Mouse (Mus musculus) hindbrain, embryonic 15.5 days (tissue): ENCODE measurements around the gene Qdpr. TPM values are rescaled to one million over a fixed set of nuclear protein-coding genes. Genes with fewer than 3 reads are reported as not detected.

Experiments
- ATAC-seq: fragments of 200-750 bp; cut with Nextera tagmentation; 2 replicates; pipeline ENCODE4 v1.8.0; 2017; ENCODE audit warnings: low read depth, moderate number of reproducible peaks, moderate TSS enrichment; ENCODE audit not compliant: low FRiP score
- H3K27ac ChIP-seq: fragments of 300-500 bp; sonication (generic); replicated peaks from 2 replicates; pipeline ENCODE4 v1.5.1; 2015; ENCODE audit warnings: mild to moderate bottlenecking, inconsistent platforms
- H3K27me3 ChIP-seq: fragments of 300-500 bp; sonication (generic); 2 replicates; pipeline ENCODE4 v1.6.1; 2015; ENCODE audit warnings: control low read depth, inconsistent platforms
- H3K36me3 ChIP-seq: fragments of 300-500 bp; sonication (generic); 2 replicates; pipeline ENCODE4 v1.6.1; 2015; ENCODE audit warnings: control low read depth, inconsistent platforms
- H3K4me1 ChIP-seq: fragments of 300-500 bp; sonication (generic); replicated peaks from 2 replicates; pipeline ENCODE4 v1.6.1; 2015; ENCODE audit warnings: control low read depth, inconsistent platforms
- H3K4me2 ChIP-seq: fragments of 300-500 bp; sonication (generic); 2 replicates; pipeline ENCODE4 v1.6.1; 2015; ENCODE audit warnings: moderate library complexity, mild to moderate bottlenecking, inconsistent platforms
- H3K4me3 ChIP-seq: fragments of 300-500 bp; sonication (generic); 2 replicates; pipeline ENCODE4 v1.5.1; 2015; ENCODE audit warnings: mild to moderate bottlenecking, inconsistent platforms
- H3K9ac ChIP-seq: fragments of 300-500 bp; sonication (generic); 2 replicates; pipeline ENCODE4 v1.6.1; 2015; ENCODE audit warnings: inconsistent platforms
- H3K9me3 ChIP-seq: fragments of 300-500 bp; sonication (generic); 2 replicates; pipeline ENCODE4 v1.6.1; 2016; ENCODE audit warnings: control low read depth, inconsistent platforms
- WGBS: fragments of 180-500 bp; shearing (Covaris S2); methylation state at CpG from one replicate; pipeline ENCODE4 v1.1.7; 2015; 5-methylcytosine and 5-hydroxymethylcytosine counted together
- polyA plus RNA-seq: library from polyadenylated mRNA; unstranded; fragments of >200 nt; fragmentation: Nextera tagmentation; extraction: Ambion mirVana; gene quantifications from 2 replicates; pipeline ENCODE4 v1.2.1, GENCODE M21; 2015

Qdpr gene
- polyA plus RNA-seq, 1 experiment from 2014 or later: 132 TPM

DNA sequence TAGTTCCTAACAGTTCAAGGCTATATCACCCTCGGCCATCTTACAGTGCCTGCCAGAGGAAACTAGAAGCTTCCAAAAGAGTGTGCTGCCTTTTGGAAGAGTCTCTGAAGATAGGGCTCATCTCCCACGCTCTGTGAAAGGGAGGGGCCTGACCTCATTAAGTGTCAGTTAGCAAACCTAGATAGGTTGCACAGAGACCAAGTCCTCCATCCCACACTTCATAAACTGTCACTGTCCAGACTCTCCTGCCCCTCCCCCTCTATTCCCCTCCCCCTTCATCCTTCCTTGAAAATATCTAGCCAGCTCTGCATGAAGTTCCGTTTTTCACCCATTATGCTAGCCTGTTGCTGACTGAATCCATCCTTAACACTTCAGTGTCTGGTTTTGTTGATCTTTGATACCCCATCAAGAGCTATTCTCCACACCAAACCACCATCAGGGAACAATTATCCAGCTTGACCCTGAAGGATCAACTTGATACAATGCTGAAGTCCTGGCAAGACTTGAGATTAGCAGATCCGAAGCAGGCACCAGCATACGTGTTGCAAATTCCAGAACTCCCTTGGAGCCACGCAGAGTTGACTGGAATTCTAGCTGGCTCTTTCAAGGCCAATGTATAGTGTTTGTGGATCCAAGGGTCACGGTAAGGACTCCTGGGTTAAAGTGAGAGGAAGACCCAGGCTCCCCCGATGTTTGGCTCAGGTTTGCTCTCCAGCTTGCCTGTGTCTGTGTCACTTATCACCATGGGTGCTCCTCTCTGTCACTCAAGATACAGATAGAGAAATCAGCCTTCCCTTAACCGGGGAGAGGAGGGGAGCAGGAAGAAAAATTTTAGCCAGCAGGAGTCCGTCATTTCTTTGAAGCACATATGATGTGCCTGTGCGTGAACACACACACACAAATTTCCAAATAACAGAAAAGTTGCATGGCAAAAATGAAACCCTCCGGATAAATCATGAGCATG lies 27.9 kb downstream of the Qdpr start:
- no peaks in the 10 kb centered on the region for H3K9me3 ChIP-seq
- no peak overlapping the region for H3K4me3 ChIP-seq
- no peaks in the 10 kb centered on the region for H3K36me3 ChIP-seq
- H3K27ac ChIP-seq: no peak overlapping the region
- no peak overlapping the region for H3K4me2 ChIP-seq
- 80% methylated on average over 12 of the region's 12 CpGs for WGBS
- no peaks in the 10 kb centered on the region for H3K4me1 ChIP-seq
- no peak overlapping the region for H3K9ac ChIP-seq
- no peak for ATAC-seq
- no peaks in the 10 kb centered on the region for H3K27me3 ChIP-seq

DNA sequence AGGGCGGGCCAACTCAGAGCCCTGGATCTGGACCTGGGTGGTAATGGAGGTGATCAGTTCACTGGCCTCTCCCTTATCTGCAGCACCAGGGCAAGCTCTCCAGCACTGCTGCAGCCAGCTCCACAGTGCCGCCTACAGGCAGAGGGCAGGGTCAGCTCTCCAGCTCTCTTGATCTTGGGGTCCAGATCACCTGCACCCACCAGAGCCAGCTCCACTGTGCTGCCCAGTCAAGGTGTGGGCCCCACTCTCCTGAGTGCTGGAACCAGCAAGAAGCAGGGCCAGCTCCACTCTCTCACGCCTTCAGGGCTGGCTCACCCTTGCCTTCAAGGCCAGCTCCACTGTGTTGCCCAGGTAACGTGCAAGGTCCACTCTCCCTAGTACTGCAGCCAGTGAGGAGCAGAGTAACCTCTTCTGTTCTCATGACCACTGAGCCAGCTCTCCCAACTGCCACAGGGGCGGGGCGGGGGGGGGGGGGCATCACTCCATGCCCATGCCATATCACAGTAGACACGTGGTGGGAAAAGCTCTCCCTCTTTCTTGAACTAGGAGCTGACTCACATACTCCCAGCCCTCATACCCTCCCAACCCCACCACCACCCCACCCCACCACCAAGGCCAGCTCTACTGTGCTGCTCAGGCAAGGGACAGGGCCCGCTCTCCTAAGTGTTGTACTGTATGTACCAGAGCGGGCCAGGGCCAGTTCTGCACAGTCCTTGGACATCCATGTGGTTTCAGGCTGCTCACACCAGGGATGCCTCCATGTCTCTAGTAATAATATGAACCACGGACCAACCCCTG lies 30.0 kb downstream of the Qdpr start:
- ATAC-seq: no peak
- H3K9ac ChIP-seq: no peak overlapping the region

DNA sequence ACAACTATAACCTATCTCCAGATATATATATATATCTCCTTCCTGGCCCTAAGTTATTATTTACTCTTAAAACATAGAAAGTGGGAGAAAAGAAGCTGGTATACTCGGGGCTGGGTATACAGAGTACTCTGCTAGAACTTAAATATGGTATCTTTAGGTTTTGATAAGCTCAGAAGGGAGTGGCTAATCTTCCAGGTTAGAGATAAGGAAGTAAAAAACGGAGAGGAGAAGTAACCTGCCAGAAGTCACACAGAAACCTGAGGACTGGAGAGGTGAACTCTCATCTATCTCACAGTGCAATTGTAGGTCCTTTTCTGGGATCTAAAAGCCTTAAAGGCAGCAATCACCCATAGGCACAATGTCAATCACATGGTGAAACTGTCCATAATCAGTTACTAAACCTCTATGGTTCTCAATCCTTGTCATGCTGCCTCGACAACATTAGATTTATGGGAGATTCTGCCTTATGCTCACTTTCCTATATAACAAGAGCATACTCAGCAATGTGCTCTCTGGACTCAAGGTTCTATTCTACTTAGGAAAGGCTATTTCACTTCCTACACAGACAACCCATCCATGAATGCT lies 32.1 kb downstream of the Qdpr start:
- no peaks in the 10 kb centered on the region for H3K36me3 ChIP-seq
- no peaks in the 10 kb centered on the region for H3K4me1 ChIP-seq
- WGBS: 86% methylated on average over 3 of the region's 3 CpGs
- no peak overlapping the region for H3K4me3 ChIP-seq
- H3K9ac ChIP-seq: no peak overlapping the region
- no peaks in the 10 kb centered on the region for H3K27me3 ChIP-seq
- no peak for ATAC-seq
- H3K27ac ChIP-seq: no peak overlapping the region
- no peak overlapping the region for H3K4me2 ChIP-seq
- H3K9me3 ChIP-seq: no peaks in the 10 kb centered on the region

More for the DNA sequence above, 30.0 kb downstream of the Qdpr start:
- Histone ChIP-seq H3K27ac (no peak overlapping the region), H3K4me1 (no peaks in the 10 kb centered on the region), H3K4me2 (no peak overlapping the region), H3K27me3 (no peaks in the 10 kb centered on the region), H3K4me3 (no peak overlapping the region), H3K36me3 (no peaks in the 10 kb centered on the region), H3K9me3 (no peaks in the 10 kb centered on the region)
- 72% methylated on average over 10 of the region's 10 CpGs for WGBS

DNA sequence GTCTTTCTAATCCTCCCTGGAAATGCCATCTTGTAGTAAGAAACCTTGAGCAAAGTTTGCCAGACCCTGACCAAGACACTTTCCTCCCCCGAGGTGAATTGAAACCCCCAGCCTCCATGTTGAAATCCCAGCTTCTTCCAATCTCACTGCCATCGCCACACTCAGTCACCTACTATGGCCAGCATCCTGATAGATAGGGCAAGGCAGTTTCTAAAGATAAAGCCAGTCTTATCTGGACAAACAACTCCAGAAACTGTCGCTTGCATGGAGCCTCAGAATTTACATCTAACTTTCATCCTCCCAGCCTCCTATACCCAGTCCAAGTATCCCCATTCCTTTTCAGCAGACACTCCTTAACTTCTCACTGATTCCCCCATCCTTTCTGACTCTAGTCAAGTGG lies 33.6 kb downstream of the Qdpr start:
- H3K4me1 ChIP-seq: no peaks in the 10 kb centered on the region
- H3K9ac ChIP-seq: no peak overlapping the region
- H3K27me3 ChIP-seq: no peaks in the 10 kb centered on the region
- no peaks in the 10 kb centered on the region for H3K36me3 ChIP-seq
- no peak for ATAC-seq
- H3K4me3 ChIP-seq: no peak overlapping the region
- H3K27ac ChIP-seq: no peak overlapping the region
- H3K9me3 ChIP-seq: no peaks in the 10 kb centered on the region
- WGBS: 95% methylated on average over 3 of the region's 3 CpGs
- no peak overlapping the region for H3K4me2 ChIP-seq

DNA sequence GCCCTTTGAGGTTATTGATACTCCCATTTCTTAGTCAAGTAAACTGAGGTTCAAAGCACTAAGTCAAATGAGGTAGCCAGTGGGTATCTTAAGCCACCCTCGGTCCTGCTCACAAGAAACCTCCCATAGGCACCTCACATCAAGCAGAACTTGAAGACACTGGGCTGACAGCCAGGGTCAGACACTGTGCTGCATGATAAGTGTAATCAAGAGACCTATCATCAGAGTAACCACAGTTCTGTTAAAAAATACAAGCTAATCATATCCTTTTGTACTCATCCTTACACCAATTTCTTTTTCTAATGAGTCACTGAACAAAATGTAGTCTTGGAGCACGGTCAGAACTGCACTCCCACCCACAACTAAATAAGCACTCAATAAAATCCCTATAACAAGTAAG lies 43.9 kb downstream of the Qdpr start:
- Histone ChIP-seq H3K9me3 (no peaks in the 10 kb centered on the region), H3K4me2 (no peak overlapping the region), H3K36me3 (no peaks in the 10 kb centered on the region), H3K9ac (no peak overlapping the region), H3K4me1 (no peaks in the 10 kb centered on the region), H3K27me3 (no peaks in the 10 kb centered on the region), H3K27ac (no peak overlapping the region), H3K4me3 (no peak overlapping the region)
- WGBS: 75% methylated on average over 2 of the region's 2 CpGs
- ATAC-seq: no peak

DNA sequence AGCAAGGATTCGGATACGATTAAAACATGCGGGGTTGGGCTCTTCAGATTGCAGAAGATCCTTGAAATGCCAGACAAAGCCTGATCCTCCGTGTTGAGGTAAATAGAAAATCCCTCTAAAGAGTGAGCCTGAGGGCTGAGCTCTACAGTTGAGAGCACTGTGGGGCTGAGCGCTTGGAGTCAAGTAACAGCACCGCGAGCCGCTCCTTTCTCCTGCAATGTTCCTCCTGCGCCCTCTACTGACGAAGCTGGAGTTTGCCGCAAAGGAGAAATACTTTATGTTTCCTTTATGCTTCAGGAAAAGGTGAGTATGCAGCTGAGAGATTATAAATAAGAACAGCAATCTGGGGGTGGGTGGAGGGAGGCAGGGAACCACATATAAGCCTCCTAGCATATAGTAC lies 47.4 kb downstream of the Qdpr start:
- ATAC-seq: peak; percentile 81
- no peaks in the 10 kb centered on the region for H3K4me1 ChIP-seq
- 14% methylated on average over 11 of the region's 11 CpGs for WGBS
- no peaks in the 10 kb centered on the region for H3K9me3 ChIP-seq
- H3K27ac ChIP-seq: no peak overlapping the region
- H3K9ac ChIP-seq: no peak overlapping the region
- H3K4me3 ChIP-seq: no peak overlapping the region
- no peaks in the 10 kb centered on the region for H3K27me3 ChIP-seq
- no peaks in the 10 kb centered on the region for H3K36me3 ChIP-seq
- no peak overlapping the region for H3K4me2 ChIP-seq

DNA sequence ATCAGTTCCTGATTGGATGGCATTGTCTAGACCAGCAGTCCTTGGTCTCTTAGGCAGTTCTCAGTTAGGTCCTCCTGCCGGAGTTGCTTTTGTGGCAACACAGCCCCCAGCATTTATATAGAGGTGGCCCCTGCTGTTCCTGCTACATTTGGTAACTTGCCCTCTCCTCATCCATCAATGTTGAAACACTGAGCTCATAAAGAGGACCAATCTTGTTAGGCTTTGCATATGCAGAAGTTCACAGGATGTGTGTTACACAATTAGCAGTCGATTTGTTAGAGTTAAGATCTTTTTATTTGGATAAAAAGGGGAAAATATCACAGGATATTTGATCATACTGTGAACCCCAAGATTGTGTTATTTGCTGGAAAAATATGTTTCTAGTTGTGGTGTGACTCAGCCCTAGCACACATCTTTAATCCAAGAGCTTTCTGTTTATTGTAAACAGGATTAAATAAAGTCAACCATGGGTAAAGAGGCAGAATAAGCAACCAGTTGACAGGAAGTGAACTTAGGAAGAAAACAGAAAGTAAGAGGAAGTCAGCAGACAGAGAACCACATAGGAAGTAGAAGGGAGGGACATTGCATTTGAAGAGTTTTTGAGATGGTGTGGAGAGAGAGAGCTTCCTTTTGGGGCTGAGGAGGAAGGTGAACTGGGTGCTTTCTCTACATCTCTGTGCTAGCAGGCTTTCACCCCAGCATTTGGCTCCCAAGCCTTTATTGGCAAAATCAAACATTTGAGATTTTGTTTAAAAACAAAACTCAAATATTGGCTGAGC lies 65.8 kb downstream of the Qdpr start:
- no peaks in the 10 kb centered on the region for H3K4me1 ChIP-seq
- H3K9ac ChIP-seq: no peak overlapping the region
- 62% methylated on average over 2 of the region's 2 CpGs for WGBS
- no peaks in the 10 kb centered on the region for H3K36me3 ChIP-seq
- no peak overlapping the region for H3K27ac ChIP-seq
- ATAC-seq: no peak
- H3K4me3 ChIP-seq: no peak overlapping the region
- H3K27me3 ChIP-seq: no peaks in the 10 kb centered on the region
- H3K9me3 ChIP-seq: no peaks in the 10 kb centered on the region
- H3K4me2 ChIP-seq: no peak overlapping the region

Other genes starting within 250 kb of the Qdpr start
- 0.38 and 0.46 TPM in 2 replicates for gene Clrn2, start 3.5 kb upstream of the Qdpr start, polyA plus RNA-seq
- 35.0 and 35.4 TPM in 2 replicates for gene Lap3, start 43.1 kb upstream of the Qdpr start, polyA plus RNA-seq
- 249 and 253 TPM in 2 replicates for gene Med28, start 70.0 kb upstream of the Qdpr start, polyA plus RNA-seq
- gene Fam184b, start 189.4 kb upstream of the Qdpr start, polyA plus RNA-seq: 9.5 and 10.3 TPM in 2 replicates
- 8.2 and 10.5 TPM in 2 replicates for gene Ncapg, start 219.7 kb upstream of the Qdpr start, polyA plus RNA-seq